Mouse (Mus musculus): ENCODE data around the gene Olfr1508.
"Not testable (repeated sequence)": the region's sequence is repeated elsewhere in the genome, so short reads cannot be mapped to it uniquely, and the experiment has no call there.

The Olfr1508 gene

GRCm38 (mm10) chr14:52467395-52467794, at the start of gene Olfr1508:
Gene Olfr1508 (minus strand): TSS chr14:52467495.
- no peak for DNase-seq

GRCm38 (mm10) chr14:52495516-52495915, 28.2 kb upstream of the Olfr1508 start, which contains the start of gene Olfr1507:
Gene Olfr1507 (minus strand): TSS chr14:52495749.
- no peak for DNase-seq

- no peak for DNase-seq
These were observed 1.6 kb downstream of the Olfr1508 start for GRCm38 (mm10) chr14:52465738-52466137.

- no peak for DNase-seq
These were observed 5.4 kb downstream of the Olfr1508 start for GRCm38 (mm10) chr14:52461928-52462327.

GRCm38 (mm10) chr14:52451138-52451537, 16.2 kb downstream of the Olfr1508 start:
- no peak for DNase-seq

- no peak for DNase-seq
These were observed 24.6 kb downstream of the Olfr1508 start, which contains the start of gene Olfr1509 for GRCm38 (mm10) chr14:52442690-52443089. Gene Olfr1509 (plus strand): TSS chr14:52442990.

- no peak for DNase-seq
These were observed 39.6 kb downstream of the Olfr1508 start for GRCm38 (mm10) chr14:52427686-52428085.

GRCm38 (mm10) chr14:52414273-52414672, 53.0 kb downstream of the Olfr1508 start, which contains the start of gene Olfr1510:
Gene Olfr1510 (minus strand): TSS chr14:52414373.
- DNase-seq: no peak

- not testable (repeated sequence) for DNase-seq
These were observed 57.0 kb downstream of the Olfr1508 start for GRCm38 (mm10) chr14:52410142-52410919.
